Mouse (Mus musculus) thymus, postnatal 0 days (tissue): ENCODE measurements around the gene Hs6st1. TPM values are rescaled to one million over a fixed set of nuclear protein-coding genes. Genes with fewer than 3 reads are reported as not detected.
A peak's percentile ranks its signal among the peaks of the same experiment; 100 is the strongest.

ENCODE experiments used
- DNase-seq: peaks from one replicate; pipeline ENCODE4 v3.0.0-alpha.2; 2015; ENCODE audit warnings: low spot score
- polyA plus RNA-seq: library from polyadenylated mRNA; unstranded; fragments of >200 nt; fragmentation: Nextera tagmentation; extraction: Ambion mirVana; gene quantifications from 2 replicates; pipeline ENCODE4 v1.2.1, GENCODE M21; 2015

The Hs6st1 gene
- polyA plus RNA-seq, 1 experiment from 2014 or later = 14.5 TPM

GRCm38 (mm10) chr1:36083554-36083953, 15.4 kb downstream of the Hs6st1 start:
- DNase-seq = no peak

- no peak for DNase-seq
These were observed 16.9 kb downstream of the Hs6st1 start for GRCm38 (mm10) chr1:36085069-36085468.

GRCm38 (mm10) chr1:36088367-36088766, 20.2 kb downstream of the Hs6st1 start:
- peak; percentile 74 for DNase-seq

- no peak for DNase-seq
These were observed 21.3 kb downstream of the Hs6st1 start for GRCm38 (mm10) chr1:36089481-36089880.

GRCm38 (mm10) chr1:36090011-36090721, 22.0 kb downstream of the Hs6st1 start:
- no peak for DNase-seq

- no peak for DNase-seq
These were observed 22.5 kb downstream of the Hs6st1 start for GRCm38 (mm10) chr1:36090722-36091110.

- DNase-seq = no peak
These were observed 23.0 kb downstream of the Hs6st1 start for GRCm38 (mm10) chr1:36091246-36091645.

- no peak for DNase-seq
These were observed 25.5 kb downstream of the Hs6st1 start for GRCm38 (mm10) chr1:36093741-36094140.

GRCm38 (mm10) chr1:36095423-36096272, 27.4 kb downstream of the Hs6st1 start:
- no peak for DNase-seq

- DNase-seq = no peak
These were observed 30.2 kb downstream of the Hs6st1 start for GRCm38 (mm10) chr1:36098432-36098831.

GRCm38 (mm10) chr1:36100371-36100770, 32.2 kb downstream of the Hs6st1 start:
- DNase-seq = no peak

- DNase-seq = no peak
These were observed 37.9 kb downstream of the Hs6st1 start for GRCm38 (mm10) chr1:36105917-36106706.

GRCm38 (mm10) chr1:36109987-36110386, 41.8 kb downstream of the Hs6st1 start:
- no peak for DNase-seq

GRCm38 (mm10) chr1:36112665-36113064, 44.5 kb downstream of the Hs6st1 start:
- DNase-seq = no peak

- DNase-seq = no peak
These were observed 45.5 kb downstream of the Hs6st1 start for GRCm38 (mm10) chr1:36113670-36114069.

- no peak for DNase-seq
These were observed 46.6 kb downstream of the Hs6st1 start for GRCm38 (mm10) chr1:36114844-36115243.

- DNase-seq = no peak
These were observed 48.3 kb downstream of the Hs6st1 start for GRCm38 (mm10) chr1:36116488-36116887.

GRCm38 (mm10) chr1:36118061-36118685, 50.0 kb downstream of the Hs6st1 start:
- DNase-seq = no peak

- no peak for DNase-seq
These were observed 50.8 kb downstream of the Hs6st1 start for GRCm38 (mm10) chr1:36118958-36119357.

GRCm38 (mm10) chr1:36119426-36119825, 51.2 kb downstream of the Hs6st1 start:
- DNase-seq = no peak

- no peak for DNase-seq
These were observed 53.0 kb downstream of the Hs6st1 start for GRCm38 (mm10) chr1:36121172-36121571.
